Mouse (Mus musculus): Measurements from ENCODE around the gene Csdc2. TPM values are rescaled to one million over a fixed set of nuclear protein-coding genes. Genes with fewer than 3 reads are reported as not detected.
"Not testable (repeated sequence)": the region's sequence is repeated elsewhere in the genome, so short reads cannot be mapped to it uniquely, and the experiment has no call there.

The Csdc2 gene
- polyA plus RNA-seq, 1 experiment from 2014 or later = 6.3 TPM

DNA sequence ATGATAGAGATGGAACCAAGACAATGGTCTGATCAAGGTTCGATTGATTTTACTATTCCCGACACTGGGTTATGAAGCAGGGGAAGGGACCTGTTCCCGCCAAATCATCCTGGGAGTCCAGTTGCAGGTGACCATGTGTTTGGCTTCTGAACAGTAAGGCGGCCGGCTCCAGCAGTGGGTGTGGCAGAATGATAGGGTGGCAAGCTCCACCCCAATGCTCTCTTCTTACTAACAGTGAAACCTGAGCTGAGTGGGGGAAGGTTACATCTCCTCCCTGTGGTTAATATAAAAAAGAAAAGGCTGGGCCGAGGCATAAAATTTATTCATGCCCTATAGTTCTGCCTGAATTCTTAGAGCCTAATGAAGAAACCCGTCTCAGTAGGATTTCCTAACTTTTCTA lies 32.6 kb downstream of the Csdc2 start:
- H3K27me3 ChIP-seq (replicated peaks) = no peaks in the 10 kb centered on the region
- H3K36me3 ChIP-seq = no peaks in the 10 kb centered on the region
- H3K4me2 ChIP-seq = no peak overlapping the region
- H3K9me3 ChIP-seq (replicated peaks) = peaks cover 8% of the 10 kb centered on the region
- H3K27ac ChIP-seq (ENCODE audit: poor library complexity, severe bottlenecking) = no peak overlapping the region
- H3K9ac ChIP-seq = no peak overlapping the region
- WGBS = 66% methylated on average over 7 of the region's 7 CpGs
- ATAC-seq (ENCODE audit: insufficient number of reproducible peaks, low FRiP score) = no peak
- H3K4me1 ChIP-seq (replicated peaks) = no peaks in the 10 kb centered on the region
- H3K4me3 ChIP-seq = no peak overlapping the region

GRCm38 (mm10) chr15:81969635-81970034 lies 33.1 kb downstream of the Csdc2 start:
- WGBS = 68% methylated on average over 6 of the region's 6 CpGs
- not testable (repeated sequence) for ATAC-seq (ENCODE audit: insufficient number of reproducible peaks, low FRiP score)

GRCm38 (mm10) chr15:81970498-81970897 lies 33.9 kb downstream of the Csdc2 start:
- not testable (repeated sequence) for H3K4me1 ChIP-seq (replicated peaks); H3K4me3 ChIP-seq; H3K27ac ChIP-seq (ENCODE audit: poor library complexity, severe bottlenecking); H3K9ac ChIP-seq; H3K27me3 ChIP-seq (replicated peaks); ATAC-seq (ENCODE audit: insufficient number of reproducible peaks, low FRiP score); H3K36me3 ChIP-seq; H3K4me2 ChIP-seq
- peaks cover 14% of the 10 kb centered on the region for H3K9me3 ChIP-seq (replicated peaks)
- 82% methylated on average over 4 of the region's 4 CpGs for WGBS

More at GRCm38 (mm10) chr15:81969635-81970034, 33.1 kb downstream of the Csdc2 start:
- not testable (repeated sequence) for H3K4me3 ChIP-seq; H3K27ac ChIP-seq (ENCODE audit: poor library complexity, severe bottlenecking); H3K27me3 ChIP-seq (replicated peaks); H3K4me2 ChIP-seq; H3K4me1 ChIP-seq (replicated peaks); H3K36me3 ChIP-seq; H3K9me3 ChIP-seq (replicated peaks); H3K9ac ChIP-seq

DNA sequence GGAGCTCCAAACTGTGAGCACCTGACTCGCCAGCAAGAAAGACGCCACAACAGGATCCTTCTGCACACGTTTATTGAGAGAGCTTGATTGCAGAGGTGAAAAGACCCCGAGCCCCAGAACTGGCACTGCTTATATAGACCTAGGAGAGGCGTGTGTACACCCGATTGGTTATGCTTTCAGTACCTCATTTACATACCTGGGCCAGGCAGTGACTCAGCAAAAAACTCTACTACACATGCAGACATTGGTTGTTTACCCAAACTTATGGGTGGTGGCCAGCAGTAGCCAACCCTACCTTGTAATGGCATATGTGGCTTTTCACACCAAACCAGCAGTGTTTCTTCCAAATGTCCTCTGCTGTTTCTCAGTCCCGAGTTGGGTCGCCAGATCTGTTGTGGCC lies 38.6 kb downstream of the Csdc2 start:
- H3K27me3 ChIP-seq (replicated peaks); H3K4me1 ChIP-seq (replicated peaks); H3K9ac ChIP-seq; ATAC-seq (ENCODE audit: insufficient number of reproducible peaks, low FRiP score); H3K27ac ChIP-seq (ENCODE audit: poor library complexity, severe bottlenecking); H3K36me3 ChIP-seq; H3K4me3 ChIP-seq; H3K4me2 ChIP-seq: not testable (repeated sequence)
- 84% methylated on average over 8 of the region's 8 CpGs for WGBS
- peaks cover 16% of the 10 kb centered on the region for H3K9me3 ChIP-seq (replicated peaks)

- no peaks in the 10 kb centered on the region for H3K36me3 ChIP-seq
- no peak within 1 kb of the TSS for H3K4me3 ChIP-seq
These were observed 43.8 kb downstream of the Csdc2 start, which contains the start of gene 1700029P11Rik for GRCm38 (mm10) chr15:81980321-81980720. TSS of gene 1700029P11Rik (plus strand) at chr15:81980540.

GRCm38 (mm10) chr15:81982173-81982572 lies 45.6 kb downstream of the Csdc2 start:
- H3K4me2 ChIP-seq = no peak overlapping the region
- H3K36me3 ChIP-seq = no peaks in the 10 kb centered on the region
- no peaks in the 10 kb centered on the region for H3K4me1 ChIP-seq (replicated peaks)
- H3K9me3 ChIP-seq (replicated peaks) = no peaks in the 10 kb centered on the region
- no peak overlapping the region for H3K4me3 ChIP-seq
- no peaks in the 10 kb centered on the region for H3K27me3 ChIP-seq (replicated peaks)
- no peak overlapping the region for H3K9ac ChIP-seq
- WGBS = 36% methylated on average over 1 of the region's 1 CpGs
- ATAC-seq (ENCODE audit: insufficient number of reproducible peaks, low FRiP score) = no peak
- H3K27ac ChIP-seq (ENCODE audit: poor library complexity, severe bottlenecking) = no peak overlapping the region

More at GRCm38 (mm10) chr15:81980321-81980720, 43.8 kb downstream of the Csdc2 start, which contains the start of gene 1700029P11Rik:
- no peak for ATAC-seq (ENCODE audit: insufficient number of reproducible peaks, low FRiP score)
- WGBS = 90% methylated on average over 23 of the region's 23 CpGs
- Histone ChIP-seq H3K4me2 (no peak within 1 kb of the TSS), H3K27me3 (replicated peaks) (no peaks in the 10 kb centered on the region), H3K9me3 (replicated peaks) (peaks cover 4% of the 10 kb centered on the region; the same call in 1 of the 2 replicates), H3K4me1 (replicated peaks) (no peaks in the 10 kb centered on the region), H3K27ac (ENCODE audit: poor library complexity, severe bottlenecking) (no peak within 1 kb of the TSS), H3K9ac (no peak within 1 kb of the TSS)

- 70% methylated on average over 2 of the region's 2 CpGs for WGBS
These were observed 49.0 kb downstream of the Csdc2 start for GRCm38 (mm10) chr15:81985267-81986161.

DNA sequence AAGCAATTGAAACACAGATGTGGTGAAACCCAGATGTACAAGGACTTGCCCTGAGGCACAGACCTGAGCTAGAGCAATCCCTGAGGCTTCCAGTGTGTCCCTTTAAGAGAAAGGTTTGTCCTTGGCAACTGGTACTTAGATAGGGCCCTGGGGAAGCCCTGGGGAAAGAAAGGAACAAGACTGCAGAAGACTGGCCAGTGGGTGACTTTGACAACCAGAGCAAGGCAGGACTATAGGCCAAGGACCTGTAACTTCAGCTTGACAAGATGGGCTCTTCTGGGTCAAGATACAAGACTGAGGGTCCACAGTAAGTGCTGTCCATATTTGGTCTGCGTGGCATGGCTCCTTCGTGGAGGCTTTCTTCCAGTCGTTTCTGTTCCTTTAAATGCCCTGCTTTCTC lies 51.1 kb downstream of the Csdc2 start, which contains the start of gene Xrcc6:
Gene Xrcc6 (plus strand): TSS at position 190 of the 400 bp plus-strand sequence.
- no peak for ATAC-seq (ENCODE audit: insufficient number of reproducible peaks, low FRiP score)
- WGBS = 67% methylated on average over 3 of the region's 3 CpGs
- H3K4me2 ChIP-seq = no peak within 1 kb of the TSS

More at GRCm38 (mm10) chr15:81985267-81986161, 49.0 kb downstream of the Csdc2 start:
- H3K4me2 ChIP-seq = no peak overlapping the region
- H3K9me3 ChIP-seq (replicated peaks) = no peaks in the 10 kb centered on the region
- H3K4me1 ChIP-seq (replicated peaks) = peaks cover 9% of the 10 kb centered on the region
- no peak for ATAC-seq (ENCODE audit: insufficient number of reproducible peaks, low FRiP score)
- H3K27me3 ChIP-seq (replicated peaks) = no peaks in the 10 kb centered on the region
- H3K27ac ChIP-seq (ENCODE audit: poor library complexity, severe bottlenecking) = no peak overlapping the region
- no peak overlapping the region for H3K4me3 ChIP-seq
- H3K9ac ChIP-seq = no peak overlapping the region
- no peaks in the 10 kb centered on the region for H3K36me3 ChIP-seq

DNA sequence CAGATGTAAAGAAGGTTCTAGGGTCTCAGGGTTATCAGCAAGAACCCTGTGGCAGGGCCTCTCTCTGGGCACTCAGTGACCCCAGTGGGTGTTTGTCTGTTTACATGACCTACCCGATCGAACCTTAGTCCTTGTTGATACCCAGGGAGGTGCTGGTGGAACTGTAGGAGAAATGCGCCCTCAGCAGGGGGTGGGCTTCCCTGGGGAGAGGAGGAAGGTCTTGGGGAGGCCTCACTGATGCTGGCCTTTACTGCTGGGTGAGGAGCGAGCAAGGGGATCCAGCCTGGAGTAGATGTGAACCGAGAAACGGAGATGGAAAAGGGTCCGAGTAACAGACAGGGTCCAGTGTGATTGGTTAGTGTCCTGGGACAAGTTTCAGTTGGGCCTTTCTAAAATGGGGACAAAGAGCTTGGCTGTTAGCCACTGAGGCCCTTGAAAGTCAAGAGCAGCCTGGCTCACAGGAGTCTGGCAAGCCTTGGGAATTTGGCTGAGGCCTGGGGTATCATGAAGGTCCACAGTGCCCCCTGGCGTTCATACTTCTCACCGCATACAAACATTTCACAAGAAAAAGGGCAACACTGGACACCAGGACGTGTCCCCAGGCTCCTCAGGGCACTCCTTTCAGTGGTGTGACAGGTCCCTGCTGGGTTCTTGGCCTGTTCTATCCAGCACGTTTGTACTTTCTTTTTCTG lies 53.0 kb downstream of the Csdc2 start:
- peaks cover 8% of the 10 kb centered on the region for H3K36me3 ChIP-seq
- H3K4me2 ChIP-seq = no peak overlapping the region
- H3K9ac ChIP-seq = no peak overlapping the region
- no peaks in the 10 kb centered on the region for H3K9me3 ChIP-seq (replicated peaks)
- 39% methylated on average over 11 of the region's 11 CpGs for whole genome bisulfite sequencing
- H3K4me1 ChIP-seq (replicated peaks) = peaks cover 12% of the 10 kb centered on the region
- H3K4me3 ChIP-seq = no peak overlapping the region
- peak; percentile 54 for ATAC-seq (ENCODE audit: insufficient number of reproducible peaks, low FRiP score)
- no peaks in the 10 kb centered on the region for H3K27me3 ChIP-seq (replicated peaks)
- no peak overlapping the region for H3K27ac ChIP-seq (ENCODE audit: poor library complexity, severe bottlenecking)

More for the DNA sequence above, 51.1 kb downstream of the Csdc2 start, which contains the start of gene Xrcc6:
- no peak within 1 kb of the TSS for H3K27ac ChIP-seq (ENCODE audit: poor library complexity, severe bottlenecking)
- no peaks in the 10 kb centered on the region for H3K9me3 ChIP-seq (replicated peaks)
- H3K36me3 ChIP-seq = no peaks in the 10 kb centered on the region
- H3K4me1 ChIP-seq (replicated peaks) = peaks cover 12% of the 10 kb centered on the region
- no peak within 1 kb of the TSS for H3K4me3 ChIP-seq
- no peak within 1 kb of the TSS for H3K9ac ChIP-seq
- H3K27me3 ChIP-seq (replicated peaks) = no peaks in the 10 kb centered on the region

DNA sequence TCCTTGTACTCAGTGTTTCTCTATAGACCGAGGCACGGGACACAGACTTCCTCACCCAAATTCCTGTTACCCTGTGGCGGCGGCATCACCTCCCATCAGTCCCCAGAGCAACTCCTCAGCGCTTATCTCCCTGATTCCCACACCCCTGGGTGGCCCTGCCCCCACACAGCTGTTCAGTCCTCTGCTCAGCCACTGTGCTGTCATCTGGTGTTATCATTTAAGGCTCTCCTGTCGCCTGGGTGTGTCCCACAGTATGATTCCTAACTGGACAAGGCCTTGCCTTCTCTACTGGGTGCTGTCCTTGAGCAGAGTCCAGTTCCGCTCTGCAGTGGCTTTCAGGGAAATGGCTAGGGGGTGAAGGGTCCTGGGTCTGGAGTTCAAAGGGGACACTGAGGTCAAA lies 54.0 kb downstream of the Csdc2 start:
- H3K4me2 ChIP-seq = 0 out of 2 replicates have a peak overlapping the region, but pooled peaks have one; percentile 9
- peaks cover 12% of the 10 kb centered on the region for H3K4me1 ChIP-seq (replicated peaks)
- 0 out of 2 replicates have a peak overlapping the region, but pooled peaks have one; percentile 18 for H3K9ac ChIP-seq
- no peaks in the 10 kb centered on the region for H3K27me3 ChIP-seq (replicated peaks)
- ATAC-seq (ENCODE audit: insufficient number of reproducible peaks, low FRiP score) = peak; percentile 79
- H3K36me3 ChIP-seq = peaks cover 17% of the 10 kb centered on the region
- H3K27ac ChIP-seq (ENCODE audit: poor library complexity, severe bottlenecking) = no peak overlapping the region
- 25% methylated on average over 7 of the region's 7 CpGs for WGBS
- H3K4me3 ChIP-seq = no peak overlapping the region
- H3K9me3 ChIP-seq (replicated peaks) = no peaks in the 10 kb centered on the region

DNA sequence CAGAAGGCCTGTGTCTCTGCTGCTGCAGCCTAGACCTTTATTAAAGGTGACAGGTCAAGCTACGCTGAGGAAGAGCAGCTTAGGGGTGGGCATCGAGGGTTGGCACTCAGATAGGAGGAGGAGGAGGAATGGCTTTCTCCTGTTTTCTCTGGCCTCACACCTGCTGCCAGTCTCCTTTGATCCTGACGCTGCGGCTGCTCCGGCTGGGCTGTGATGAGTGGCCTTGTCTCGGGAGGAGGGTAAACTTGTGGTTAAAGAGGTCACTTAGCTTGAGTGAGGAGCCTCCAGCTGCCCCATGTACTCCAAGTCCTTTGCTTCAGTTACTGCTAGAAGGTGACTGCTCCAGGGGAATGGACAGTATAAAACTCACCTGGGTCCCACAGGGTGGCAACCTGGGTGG lies 57.4 kb downstream of the Csdc2 start:
- Histone ChIP-seq H3K4me1 (replicated peaks) (peaks cover 12% of the 10 kb centered on the region), H3K36me3 (peaks cover 46% of the 10 kb centered on the region), H3K27ac (ENCODE audit: poor library complexity, severe bottlenecking) (no peak overlapping the region)

More for the DNA sequence above, 57.4 kb downstream of the Csdc2 start:
- H3K4me3 ChIP-seq = no peak overlapping the region
- 73% methylated on average over 6 of the region's 6 CpGs for WGBS
- H3K9ac ChIP-seq = no peak overlapping the region
- H3K27me3 ChIP-seq (replicated peaks) = no peaks in the 10 kb centered on the region
- H3K9me3 ChIP-seq (replicated peaks) = no peaks in the 10 kb centered on the region
- H3K4me2 ChIP-seq = no peak overlapping the region
- no peak for ATAC-seq (ENCODE audit: insufficient number of reproducible peaks, low FRiP score)

All from heart, embryonic 12.5 days (tissue).